In genomic region chr7:99050882-99051281, GRCm38 (mm10) we compare ENCODE assay signal across 18 mouse cellular contexts.
DNase-seq lines count a peak whose midpoint lies in the region; ATAC-seq and TF ChIP-seq lines count a peak whose summit lies in the region.
"Had no signal": no experiment of that assay in that cellular context is flagged by ENCODE, and none has a peak within 500 bp of the region (broad histone marks: within the 10 kb centered on the region; RNA-seq: fewer than 3 reads in every experiment).

No protein-coding gene starts in this region.

- no peak for ATAC-seq in forebrain, embryonic 13.5 days
- no peak for ATAC-seq in forebrain, embryonic 11.5 days (replicated peaks; ENCODE audit: low FRiP score)
- ATAC-seq in hindbrain, postnatal 0 days = peak; percentile 66; the same call in 1 of the 2 replicates
- no peak for ATAC-seq in hindbrain, embryonic 11.5 days (ENCODE audit: low FRiP score)
- ATAC-seq in neural tube, embryonic 13.5 days (ENCODE audit: low read depth) = no peak
- ATAC-seq: liver, postnatal 0 days had no signal

- H3K9me3 ChIP-seq in forebrain, embryonic 13.5 days (replicated peaks) = no peaks in the 10 kb centered on the region; the same call in 1 of the 2 replicates
- H3K9me3 ChIP-seq in forebrain, embryonic 11.5 days (ENCODE audit: control insufficient read depth, low read length) = no peaks in the 10 kb centered on the region
- no peaks in the 10 kb centered on the region for H3K9me3 ChIP-seq in hindbrain, postnatal 0 days (ENCODE audit: low read length)
- H3K9me3 ChIP-seq in hindbrain, embryonic 11.5 days (ENCODE audit: control insufficient read depth, low read length) = no peaks in the 10 kb centered on the region
- no peaks in the 10 kb centered on the region for H3K9me3 ChIP-seq in neural tube, embryonic 13.5 days
- H3K9me3 ChIP-seq: neural tube, embryonic 12.5 days had no signal

- peak overlapping the region; percentile 65 for H3K27ac ChIP-seq in forebrain, embryonic 13.5 days
- no peak overlapping the region for H3K27ac ChIP-seq in forebrain, embryonic 11.5 days (ENCODE audit: low read depth, low read length)
- peak overlapping the region; percentile 48; the same call in 1 of the 2 replicates for H3K27ac ChIP-seq in hindbrain, postnatal 0 days
- H3K27ac ChIP-seq in hindbrain, embryonic 11.5 days (ENCODE audit: low read depth, low read length) = no peak overlapping the region
- peak overlapping the region; percentile 35 for H3K27ac ChIP-seq in neural tube, embryonic 13.5 days (replicated peaks)
- H3K27ac ChIP-seq: neural tube, embryonic 12.5 days had no signal

- H3K36me3 ChIP-seq in forebrain, embryonic 13.5 days (ENCODE audit: poor library complexity, severe bottlenecking) = no peaks in the 10 kb centered on the region
- H3K36me3 ChIP-seq in forebrain, embryonic 11.5 days (ENCODE audit: control insufficient read depth, insufficient read depth, low read length) = no peaks in the 10 kb centered on the region
- no peaks in the 10 kb centered on the region for H3K36me3 ChIP-seq in hindbrain, postnatal 0 days (ENCODE audit: insufficient read depth, low read length)
- no peaks in the 10 kb centered on the region for H3K36me3 ChIP-seq in hindbrain, embryonic 11.5 days (ENCODE audit: control insufficient read depth, insufficient read depth, low read length)
- no peaks in the 10 kb centered on the region for H3K36me3 ChIP-seq in neural tube, embryonic 13.5 days
- H3K36me3 ChIP-seq: neural tube, embryonic 12.5 days had no signal

- no peak for TF ChIP-seq CTCF in hindbrain, postnatal 0 days (IDR thresholded peaks at IDR 0.05; ENCODE audit: low read depth)

- H3K27me3 ChIP-seq in forebrain, embryonic 13.5 days = no peaks in the 10 kb centered on the region
- H3K27me3 ChIP-seq in forebrain, embryonic 11.5 days (ENCODE audit: control insufficient read depth, insufficient read depth, low read length) = no peaks in the 10 kb centered on the region
- no peaks in the 10 kb centered on the region for H3K27me3 ChIP-seq in hindbrain, postnatal 0 days (ENCODE audit: insufficient read depth, low read length)
- no peaks in the 10 kb centered on the region for H3K27me3 ChIP-seq in hindbrain, embryonic 11.5 days (ENCODE audit: control insufficient read depth, insufficient read depth, low read length)
- no peaks in the 10 kb centered on the region for H3K27me3 ChIP-seq in neural tube, embryonic 13.5 days
- H3K27me3 ChIP-seq: neural tube, embryonic 12.5 days had no signal

- H3K4me2 ChIP-seq in forebrain, embryonic 13.5 days = no peak overlapping the region
- no peak overlapping the region for H3K4me2 ChIP-seq in forebrain, embryonic 11.5 days (ENCODE audit: low read depth, low read length, severe bottlenecking)
- H3K4me2 ChIP-seq in hindbrain, postnatal 0 days (ENCODE audit: low read depth, low read length) = no peak overlapping the region
- no peak overlapping the region for H3K4me2 ChIP-seq in hindbrain, embryonic 11.5 days (replicated peaks; ENCODE audit: low read depth, low read length)
- no peak overlapping the region for H3K4me2 ChIP-seq in neural tube, embryonic 13.5 days
- H3K4me2 ChIP-seq: neural tube, embryonic 12.5 days had no signal

- H3K4me3 ChIP-seq in forebrain, embryonic 13.5 days = no peak overlapping the region
- no peak overlapping the region for H3K4me3 ChIP-seq in forebrain, embryonic 11.5 days (ENCODE audit: low read depth, low read length)
- H3K4me3 ChIP-seq in hindbrain, postnatal 0 days (ENCODE audit: low read length) = no peak overlapping the region
- no peak overlapping the region for H3K4me3 ChIP-seq in hindbrain, embryonic 11.5 days (ENCODE audit: low read depth, low read length)
- H3K4me3 ChIP-seq in neural tube, embryonic 13.5 days = no peak overlapping the region
- H3K4me3 ChIP-seq: neural tube, embryonic 12.5 days had no signal

- no peak overlapping the region for H3K9ac ChIP-seq in forebrain, embryonic 13.5 days
- H3K9ac ChIP-seq in forebrain, embryonic 11.5 days (ENCODE audit: low read length) = no peak overlapping the region
- no peak overlapping the region for H3K9ac ChIP-seq in hindbrain, postnatal 0 days (replicated peaks; ENCODE audit: low read length)
- H3K9ac ChIP-seq in hindbrain, embryonic 11.5 days (ENCODE audit: low read depth, low read length) = no peak overlapping the region
- no peak overlapping the region for H3K9ac ChIP-seq in neural tube, embryonic 13.5 days
- H3K9ac ChIP-seq: liver, postnatal 0 days; neural tube, embryonic 12.5 days had no signal

- no peak for DNase-seq in forebrain, embryonic 11.5 days (ENCODE audit: low spot score)
- peak; percentile 63 for DNase-seq in hindbrain, postnatal 0 days (ENCODE audit: low spot score)
- DNase-seq in hindbrain, embryonic 11.5 days (ENCODE audit: low spot score) = no peak
- DNase-seq in neural tube, embryonic 10.5 days (ENCODE audit: extremely low spot score, low spot score) = no peak
- peak; percentile 39 for DNase-seq in telencephalon, adult 2 months (ENCODE audit: low read depth, low spot score)
- DNase-seq in kidney, adult 18-20 months = no peak
- DNase-seq: adrenal gland, postnatal 36 days; cerebellum, adult 11-12 months; gastrocnemius, postnatal 25 days; heart, postnatal 14 days; kidney, adult 9 months; layer of hippocampus, adult 9-11 months; liver, postnatal 0 days; retina, postnatal 1 day; thymus, adult 2 months had no signal

- H3K4me1 ChIP-seq in forebrain, embryonic 13.5 days = peaks cover 27% of the 10 kb centered on the region
- 0 out of 2 replicates have a peak, but pooled peaks cover 2% of the 10 kb centered on the region for H3K4me1 ChIP-seq in forebrain, embryonic 11.5 days (replicated peaks; ENCODE audit: control insufficient read depth, insufficient read depth, low read length)
- H3K4me1 ChIP-seq in hindbrain, postnatal 0 days (ENCODE audit: insufficient read depth, low read length) = no peaks in the 10 kb centered on the region; the same call in 1 of the 2 replicates
- H3K4me1 ChIP-seq in hindbrain, embryonic 11.5 days (replicated peaks; ENCODE audit: control insufficient read depth, insufficient read depth, low read length) = no peaks in the 10 kb centered on the region
- H3K4me1 ChIP-seq in neural tube, embryonic 13.5 days (replicated peaks) = peaks cover 18% of the 10 kb centered on the region; the same call in 1 of the 2 replicates
- H3K4me1 ChIP-seq: neural tube, embryonic 12.5 days had no signal

- WGBS in forebrain, embryonic 13.5 days = 31% methylated on average over 1 of the region's 1 CpGs
- WGBS in forebrain, embryonic 11.5 days = 76% methylated on average over 1 of the region's 1 CpGs
- 47% methylated on average over 1 of the region's 1 CpGs for WGBS in hindbrain, postnatal 0 days
- 84% methylated on average over 1 of the region's 1 CpGs for WGBS in hindbrain, embryonic 11.5 days
- 49% methylated on average over 1 of the region's 1 CpGs for WGBS in neural tube, embryonic 13.5 days

Comparison
In these comparisons a context has a peak if more than half of its experiments do, and no peak if none do; other contexts are left out.
1. H3K27ac ChIP-seq: peak in forebrain, embryonic 13.5 days (single experiment), hindbrain, postnatal 0 days (single experiment) and neural tube, embryonic 13.5 days (single experiment); none in forebrain, embryonic 11.5 days (single experiment) and hindbrain, embryonic 11.5 days (single experiment).
2. DNase-seq: peak in hindbrain, postnatal 0 days (single experiment) and telencephalon, adult 2 months (single experiment); none in forebrain, embryonic 11.5 days (single experiment), hindbrain, embryonic 11.5 days (single experiment), neural tube, embryonic 10.5 days (single experiment) and kidney, adult 18-20 months (single experiment).